Mouse (Mus musculus) forebrain, embryonic 10.5 days (tissue): Measurements from ENCODE around the gene Olfr615. TPM values are rescaled to one million over a fixed set of nuclear protein-coding genes. Genes with fewer than 3 reads are reported as not detected.
"Not testable (repeated sequence)": the region's sequence is repeated elsewhere in the genome, so short reads cannot be mapped to it uniquely, and the experiment has no call there.

Experiments used
- DNase-seq: peaks from one replicate; pipeline ENCODE4 v3.0.0-alpha.2; 2017; ENCODE audit warnings: low spot score; ENCODE audit errors: extremely low spot score
- H3K27ac ChIP-seq: fragments of 300-500 bp; sonication (generic); 2 replicates; pipeline ENCODE4 v1.5.1; 2016; ENCODE audit warnings: mild to moderate bottlenecking
- H3K27me3 ChIP-seq: fragments of 300-500 bp; sonication (generic); 2 replicates; pipeline ENCODE4 v1.6.1; 2016; ENCODE audit warnings: mild to moderate bottlenecking; ENCODE audit not compliant: poor library complexity, severe bottlenecking
- H3K36me3 ChIP-seq: fragments of 300-500 bp; sonication (generic); replicated peaks from 2 replicates; pipeline ENCODE4 v1.6.1; 2016; ENCODE audit warnings: mild to moderate bottlenecking, moderate library complexity
- H3K4me1 ChIP-seq: fragments of 300-500 bp; sonication (generic); 2 replicates; pipeline ENCODE4 v1.6.1; 2016
- H3K4me3 ChIP-seq: fragments of 300-500 bp; sonication (generic); 2 replicates; pipeline ENCODE4 v1.5.1; 2016; ENCODE audit warnings: mild to moderate bottlenecking, moderate library complexity
- H3K9me3 ChIP-seq: fragments of 300-500 bp; sonication (generic); 2 replicates; pipeline ENCODE4 v1.6.1; 2016; ENCODE audit warnings: mild to moderate bottlenecking, moderate library complexity
- WGBS: fragments of 180-500 bp; shearing (Covaris S2); methylation state at CpG from one replicate; pipeline ENCODE4 v1.1.7; 2016; 5-methylcytosine and 5-hydroxymethylcytosine counted together
- polyA plus RNA-seq: library from polyadenylated mRNA; unstranded; fragments of >200 nt; fragmentation: Nextera tagmentation; extraction: Ambion mirVana; gene quantifications from 2 replicates; pipeline ENCODE4 v1.2.1, GENCODE M21; 2016

The Olfr615 gene
- not detected in 2 replicates for polyA plus RNA-seq

DNA sequence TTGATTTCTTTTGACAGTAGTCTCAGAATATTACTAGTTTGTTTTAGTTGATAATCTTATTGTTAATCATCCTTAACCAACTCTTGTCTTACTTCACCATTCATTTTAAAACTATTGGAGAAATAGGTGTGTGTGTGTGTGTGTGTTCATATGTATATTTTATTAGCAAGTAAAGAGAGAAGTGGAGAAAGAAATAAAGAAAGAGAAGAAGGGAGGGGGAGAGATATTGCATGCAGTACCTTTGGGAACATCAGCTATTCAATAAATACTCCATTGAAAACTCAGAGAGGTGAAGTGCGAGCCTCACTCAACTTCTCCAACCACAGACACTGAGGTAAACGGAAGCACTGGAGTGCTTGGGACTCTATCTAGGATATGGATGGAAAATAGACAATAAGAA, at the start of gene Olfr615:
Gene Olfr615, plus strand, starts transcription at position 301 of the 400 bp plus-strand sequence.
- Histone ChIP-seq H3K36me3 (no peaks in the 10 kb centered on the region), H3K4me1 (no peaks in the 10 kb centered on the region), H3K4me3 (no peak within 1 kb of the TSS), H3K27ac (no peak within 1 kb of the TSS), H3K27me3 (no peaks in the 10 kb centered on the region), H3K9me3 (no peaks in the 10 kb centered on the region)
- DNase-seq, result no peak
- 87% methylated on average over 2 of the region's 2 CpGs for WGBS

DNA sequence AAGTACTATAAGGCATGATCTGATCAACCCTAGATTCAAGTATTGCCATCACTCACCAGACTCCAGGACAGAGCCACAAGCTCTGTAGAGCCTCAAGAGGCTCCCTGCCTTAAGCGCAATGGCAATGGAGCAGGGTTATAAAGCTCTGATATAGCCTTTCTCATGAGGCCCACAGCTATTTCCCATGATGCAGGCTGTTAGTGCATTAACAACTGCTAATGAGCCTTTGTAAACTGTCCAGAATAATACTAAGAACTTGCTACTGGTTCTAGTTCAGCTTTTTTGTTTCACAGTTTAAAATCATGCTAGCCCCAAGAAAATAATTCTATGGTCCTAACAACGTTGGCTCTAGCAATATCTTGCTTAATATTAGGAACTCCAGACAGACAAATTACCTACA, 43.9 kb upstream of the Olfr615 start, which contains the start of gene Olfr610:
Gene Olfr610, minus strand, starts transcription at position 101 of the 400 bp plus-strand sequence.
- WGBS, result 89% methylated on average over 2 of the region's 2 CpGs
- DNase-seq, result no peak
- no peaks in the 10 kb centered on the region for H3K4me1 ChIP-seq
- H3K9me3 ChIP-seq, result no peaks in the 10 kb centered on the region
- no peak within 1 kb of the TSS for H3K4me3 ChIP-seq
- no peak within 1 kb of the TSS for H3K27ac ChIP-seq
- no peaks in the 10 kb centered on the region for H3K36me3 ChIP-seq
- H3K27me3 ChIP-seq, result no peaks in the 10 kb centered on the region

DNA sequence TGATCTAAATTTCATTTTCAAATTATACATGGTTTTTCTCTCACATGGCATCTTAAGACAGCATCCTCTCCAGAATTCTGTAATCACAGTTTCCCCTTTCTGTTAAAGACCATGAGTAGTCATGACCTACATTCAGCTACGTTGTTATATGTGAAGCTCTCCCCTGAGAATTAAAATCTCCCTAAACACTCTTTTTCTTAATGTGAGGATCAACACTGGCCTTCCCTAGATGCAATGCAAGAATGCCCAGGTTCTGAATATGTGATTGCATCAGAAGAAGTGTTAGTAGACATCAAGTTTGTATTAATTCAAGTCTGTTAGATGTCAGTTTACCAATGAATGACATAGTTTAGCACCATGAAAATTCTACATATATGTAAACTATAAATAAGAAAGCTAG, 35.1 kb upstream of the Olfr615 start, which contains the start of gene Olfr611:
Gene Olfr611, minus strand, starts transcription at position 101 of the 400 bp plus-strand sequence.
- DNase-seq, H3K9me3 ChIP-seq, H3K36me3 ChIP-seq, H3K27me3 ChIP-seq, H3K4me3 ChIP-seq, H3K27ac ChIP-seq, H3K4me1 ChIP-seq: not testable (repeated sequence)
- WGBS, result 78% methylated on average over 1 of the region's 1 CpGs

DNA sequence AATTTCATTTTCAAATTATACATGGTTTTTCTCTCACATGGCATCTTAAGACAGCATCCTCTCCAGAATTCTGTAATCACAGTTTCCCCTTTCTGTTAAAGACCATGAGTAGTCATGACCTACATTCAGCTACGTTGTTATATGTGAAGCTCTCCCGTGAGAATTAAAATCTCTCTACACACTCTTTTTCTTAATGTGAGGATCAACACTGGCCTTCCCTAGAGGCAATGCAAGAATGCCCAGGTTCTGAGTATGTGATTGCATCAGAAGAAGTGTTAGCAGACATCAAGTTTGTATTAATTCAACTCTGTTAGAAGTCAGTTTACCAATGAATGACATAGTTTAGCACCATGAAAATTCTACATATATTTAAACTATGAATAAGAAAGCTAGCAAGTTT, 13.3 kb upstream of the Olfr615 start, which contains the start of gene Olfr612:
Gene Olfr612, minus strand, starts transcription at position 101 of the 400 bp plus-strand sequence.
- not testable (repeated sequence) for H3K36me3 ChIP-seq, DNase-seq, H3K27me3 ChIP-seq, H3K4me1 ChIP-seq, H3K9me3 ChIP-seq, H3K27ac ChIP-seq, H3K4me3 ChIP-seq
- 88% methylated on average over 2 of the region's 2 CpGs for WGBS

DNA sequence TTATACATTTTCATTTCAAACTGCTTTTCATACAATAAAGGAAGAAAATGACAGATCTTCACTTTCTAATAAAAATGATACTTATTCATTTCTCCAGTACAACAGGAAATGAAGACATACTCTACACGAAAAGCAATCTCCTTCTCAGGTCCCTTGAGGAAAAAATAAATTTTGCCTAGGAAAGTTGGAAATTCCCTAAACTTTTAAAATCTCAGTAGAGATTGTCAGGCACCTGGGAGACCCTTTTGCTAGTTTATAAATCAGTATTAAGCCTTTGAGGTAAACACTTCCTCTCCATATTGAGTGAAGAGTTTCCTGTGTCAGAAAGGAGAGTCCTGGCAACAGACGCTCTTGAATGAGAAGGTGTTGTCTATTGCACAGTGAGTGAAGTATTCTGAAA, 8.1 kb upstream of the Olfr615 start, which contains the start of gene Olfr613:
Gene Olfr613, plus strand, starts transcription at position 301 of the 400 bp plus-strand sequence.
- WGBS, result 90% methylated on average over 2 of the region's 2 CpGs
- H3K9me3 ChIP-seq, result no peaks in the 10 kb centered on the region
- H3K27ac ChIP-seq, result no peak within 1 kb of the TSS
- no peak for DNase-seq
- no peak within 1 kb of the TSS for H3K4me3 ChIP-seq
- H3K27me3 ChIP-seq, result no peaks in the 10 kb centered on the region
- no peaks in the 10 kb centered on the region for H3K4me1 ChIP-seq
- H3K36me3 ChIP-seq, result no peaks in the 10 kb centered on the region

DNA sequence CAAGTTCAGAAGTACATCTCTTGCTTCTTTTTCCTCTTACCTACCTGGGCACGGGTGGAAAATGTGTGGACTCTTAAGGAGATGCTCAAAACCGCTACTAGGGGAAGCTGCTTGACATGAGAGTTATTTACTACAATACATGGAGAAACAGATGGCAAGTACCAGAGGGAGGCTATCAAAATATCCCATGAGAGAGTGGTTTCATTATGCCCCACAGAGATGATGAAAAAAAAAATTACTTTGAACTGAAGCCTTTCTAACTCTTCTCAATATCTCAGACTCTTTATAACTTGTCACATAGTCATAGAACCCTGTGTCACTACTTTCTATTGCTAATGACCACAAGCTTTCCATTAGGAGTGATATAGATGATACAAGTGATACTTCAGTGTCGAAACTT, 13.2 kb downstream of the Olfr615 start, which contains the start of gene Olfr616:
Gene Olfr616, minus strand, starts transcription at position 101 of the 400 bp plus-strand sequence.
- Histone ChIP-seq H3K4me3 (no peak within 1 kb of the TSS), H3K36me3 (no peaks in the 10 kb centered on the region), H3K27me3 (no peaks in the 10 kb centered on the region), H3K9me3 (no peaks in the 10 kb centered on the region), H3K27ac (no peak within 1 kb of the TSS), H3K4me1 (no peaks in the 10 kb centered on the region)
- 82% methylated on average over 3 of the region's 3 CpGs for WGBS
- no peak for DNase-seq

DNA sequence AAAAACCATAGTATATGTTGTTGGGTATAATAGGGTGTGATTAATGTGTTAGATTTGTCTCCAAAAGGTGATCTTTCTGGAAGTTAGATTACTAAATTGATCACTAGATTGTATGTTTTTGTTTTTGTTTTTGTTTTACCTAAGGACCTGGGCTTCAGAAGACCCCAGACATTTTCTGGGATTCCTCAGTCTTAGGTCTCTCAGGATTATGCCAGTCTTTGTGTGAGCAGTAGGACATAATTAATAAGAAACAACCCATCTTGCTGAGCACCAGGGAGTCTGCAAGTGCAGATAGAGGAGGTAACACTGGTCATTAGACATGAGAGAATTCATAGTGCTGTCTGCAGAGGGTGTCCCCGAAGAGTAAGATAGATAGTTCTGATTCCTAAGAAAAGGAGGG, 16.9 kb downstream of the Olfr615 start, which contains the start of gene Olfr617:
Gene Olfr617, plus strand, starts transcription at position 301 of the 400 bp plus-strand sequence.
- DNase-seq, result no peak
- 89% methylated on average over 1 of the region's 1 CpGs for WGBS
- Histone ChIP-seq H3K36me3 (no peaks in the 10 kb centered on the region), H3K27ac (no peak within 1 kb of the TSS), H3K9me3 (no peaks in the 10 kb centered on the region), H3K4me1 (no peaks in the 10 kb centered on the region), H3K27me3 (no peaks in the 10 kb centered on the region), H3K4me3 (no peak within 1 kb of the TSS)

DNA sequence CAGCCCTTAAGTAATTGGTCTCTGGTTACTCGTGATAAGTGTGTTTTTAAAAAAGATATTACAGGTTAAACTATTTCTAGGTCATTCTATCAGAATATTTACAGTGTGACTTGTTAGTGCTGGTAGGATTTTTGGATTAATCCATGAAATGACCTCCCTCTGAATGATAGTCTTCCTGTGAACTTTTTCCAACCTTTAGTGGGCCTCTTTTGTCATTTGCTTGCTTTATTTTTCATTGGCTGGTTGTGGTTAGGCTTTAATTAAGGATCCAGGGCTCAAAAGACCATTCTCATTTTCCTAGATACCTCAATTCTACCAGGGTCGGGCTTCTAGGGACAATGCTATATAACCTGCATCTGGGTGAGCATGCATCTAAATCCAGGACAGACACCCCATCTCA, 33.9 kb downstream of the Olfr615 start, which contains the start of gene Olfr618:
Gene Olfr618, plus strand, starts transcription at position 301 of the 400 bp plus-strand sequence.
- DNase-seq, result no peak
- no peaks in the 10 kb centered on the region for H3K27me3 ChIP-seq
- no peaks in the 10 kb centered on the region for H3K4me1 ChIP-seq
- H3K4me3 ChIP-seq, result no peak within 1 kb of the TSS
- H3K9me3 ChIP-seq, result no peaks in the 10 kb centered on the region
- H3K27ac ChIP-seq, result no peak within 1 kb of the TSS
- H3K36me3 ChIP-seq, result no peaks in the 10 kb centered on the region
- 82% methylated on average over 2 of the region's 2 CpGs for WGBS

DNA sequence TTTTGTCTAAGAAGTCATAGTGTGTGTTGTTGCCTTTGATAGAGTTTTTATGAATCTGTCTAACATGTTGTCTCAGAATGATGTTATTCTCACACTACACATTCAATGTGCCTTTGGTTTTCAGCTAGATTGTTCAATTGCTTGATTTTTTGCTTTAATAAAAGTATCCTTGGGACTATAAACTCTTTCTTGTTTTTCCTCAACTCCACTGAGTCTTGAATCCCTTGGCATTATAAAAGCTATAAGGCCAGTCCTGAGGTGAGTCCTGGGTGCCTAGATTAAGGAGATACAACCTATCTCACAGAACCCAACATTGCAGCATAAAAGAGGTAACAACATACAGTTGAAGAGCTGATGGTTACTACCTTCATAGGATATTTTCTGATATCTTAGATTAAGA, 44.4 kb downstream of the Olfr615 start, which contains the start of gene Olfr619:
Gene Olfr619, plus strand, starts transcription at position 301 of the 400 bp plus-strand sequence.
- no peaks in the 10 kb centered on the region for H3K36me3 ChIP-seq
- H3K27ac ChIP-seq, result no peak within 1 kb of the TSS
- no peaks in the 10 kb centered on the region for H3K27me3 ChIP-seq
- no peaks in the 10 kb centered on the region for H3K9me3 ChIP-seq
- H3K4me1 ChIP-seq, result no peaks in the 10 kb centered on the region
- H3K4me3 ChIP-seq, result no peak within 1 kb of the TSS
- no peak for DNase-seq

DNA sequence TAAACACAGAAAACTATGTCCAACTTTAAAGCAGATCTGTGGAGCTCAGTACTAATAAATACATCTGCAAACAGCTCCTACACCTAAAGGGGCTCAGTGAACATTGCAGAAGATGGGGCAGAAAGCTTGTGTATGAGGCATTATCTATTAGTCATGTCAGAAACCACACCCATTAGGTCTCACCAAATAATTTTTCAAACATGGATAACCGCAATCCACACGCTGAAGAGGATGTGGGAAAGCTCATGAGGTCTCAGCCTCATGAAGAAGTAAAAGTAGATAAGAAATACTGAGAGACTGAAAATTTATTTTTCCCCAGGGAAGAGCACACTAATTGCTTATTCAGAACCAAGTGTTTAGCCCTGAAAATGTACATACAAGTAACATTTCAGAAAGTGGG, 51.5 kb downstream of the Olfr615 start:
- H3K27ac ChIP-seq, result no peak overlapping the region
- no peak overlapping the region for H3K4me3 ChIP-seq
- no peaks in the 10 kb centered on the region for H3K27me3 ChIP-seq
- DNase-seq, result no peak
- WGBS, result 92% methylated on average over 2 of the region's 2 CpGs
- H3K4me1 ChIP-seq, result no peaks in the 10 kb centered on the region
- no peaks in the 10 kb centered on the region for H3K36me3 ChIP-seq
- no peaks in the 10 kb centered on the region for H3K9me3 ChIP-seq

DNA sequence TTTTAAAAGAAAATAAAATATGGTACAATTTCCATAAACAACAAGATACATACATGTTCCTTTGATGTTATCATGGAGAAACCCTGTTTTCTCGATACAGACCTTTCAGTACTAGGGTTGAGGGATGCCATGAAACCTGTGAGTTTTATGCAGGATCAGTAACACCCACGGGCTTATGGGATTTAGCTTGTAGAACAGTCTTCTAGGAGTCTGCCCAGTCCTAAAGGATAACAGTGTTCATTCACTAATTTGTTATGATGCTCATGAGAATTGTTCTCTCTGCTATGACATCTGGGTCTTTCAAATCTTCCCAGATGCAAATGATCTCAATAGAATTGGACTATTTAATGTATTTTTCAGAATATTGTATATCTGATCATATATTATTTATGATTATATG, 56.6 kb downstream of the Olfr615 start, which contains the start of gene Olfr620:
Gene Olfr620, minus strand, starts transcription at position 101 of the 400 bp plus-strand sequence.
- WGBS, result 71% methylated on average over 2 of the region's 2 CpGs
- H3K27ac ChIP-seq, result no peak within 1 kb of the TSS

More for the DNA sequence above, 56.6 kb downstream of the Olfr615 start, which contains the start of gene Olfr620:
- H3K4me1 ChIP-seq, result no peaks in the 10 kb centered on the region
- DNase-seq, result no peak
- H3K27me3 ChIP-seq, result no peaks in the 10 kb centered on the region
- H3K9me3 ChIP-seq, result no peaks in the 10 kb centered on the region
- no peaks in the 10 kb centered on the region for H3K36me3 ChIP-seq
- no peak within 1 kb of the TSS for H3K4me3 ChIP-seq
